Mouse (Mus musculus) right cerebral cortex, postnatal 36 days (tissue): ENCODE measurements at regions not wholly inside any gene's neighbourhood (a gene's known extent, or its start where the extent isn't known, plus 50 kb on each side); places are given as distances from the start of the nearest gene placed in this dataset.
A peak's percentile ranks its signal among the peaks of the same experiment; 100 is the strongest.

Experiments
- DNase-seq, 2 experiments: peaks; one replicate each; pipeline ENCODE4 v3.0.0; 2022; ENCODE audit warnings: low spot score in 2 of 2, mixed read lengths in 1 of 2

GRCm38 (mm10) chr12:11518379-11518778 lies 62.5 kb downstream of the Rad51ap2 start:
- DNase-seq, result no peak

- DNase-seq, result no peak
Measured at GRCm38 (mm10) chr12:11562891-11563290, 107.0 kb downstream of the Rad51ap2 start.

- no peak for DNase-seq
Measured at GRCm38 (mm10) chr12:11570160-11570559, 114.3 kb downstream of the Rad51ap2 start.

GRCm38 (mm10) chr12:11603946-11604345 lies 148.1 kb downstream of the Rad51ap2 start:
- peak in 1 of 2 experiments; percentile 7 for DNase-seq

GRCm38 (mm10) chr12:11608733-11609132 lies 152.9 kb downstream of the Rad51ap2 start:
- DNase-seq, result no peak

GRCm38 (mm10) chr12:11611656-11612055 lies 155.8 kb downstream of the Rad51ap2 start:
- DNase-seq, result peak in 1 of 2 experiments; percentile 1

- no peak for DNase-seq
Measured at GRCm38 (mm10) chr12:11615237-11615636, 159.4 kb downstream of the Rad51ap2 start.

GRCm38 (mm10) chr12:11623561-11623960 lies 167.7 kb downstream of the Rad51ap2 start:
- DNase-seq, result no peak

GRCm38 (mm10) chr12:11630178-11630577 lies 174.3 kb downstream of the Rad51ap2 start:
- no peak for DNase-seq

GRCm38 (mm10) chr12:11631790-11632189 lies 175.9 kb downstream of the Rad51ap2 start:
- no peak for DNase-seq

- DNase-seq, result peak; percentile 12 to 34
Measured at GRCm38 (mm10) chr12:11673281-11673680, 217.4 kb downstream of the Rad51ap2 start.

- no peak for DNase-seq
Measured at GRCm38 (mm10) chr12:11694797-11695196, 238.9 kb downstream of the Rad51ap2 start.

GRCm38 (mm10) chr12:11708879-11709602 lies 253.2 kb downstream of the Rad51ap2 start:
- no peak for DNase-seq

GRCm38 (mm10) chr12:11717633-11718032 lies 261.8 kb downstream of the Rad51ap2 start:
- no peak for DNase-seq

GRCm38 (mm10) chr12:11751471-11751870 lies 295.6 kb downstream of the Rad51ap2 start:
- DNase-seq, result peak in 1 of 2 experiments; percentile 5

- no peak for DNase-seq
Measured at GRCm38 (mm10) chr12:11754184-11754907, 298.5 kb downstream of the Rad51ap2 start.

- DNase-seq, result no peak
Measured at GRCm38 (mm10) chr12:11802326-11802725, 346.4 kb downstream of the Rad51ap2 start.

GRCm38 (mm10) chr12:11803162-11803561 lies 347.3 kb downstream of the Rad51ap2 start:
- no peak for DNase-seq

GRCm38 (mm10) chr12:11829701-11830100 lies 373.8 kb downstream of the Rad51ap2 start:
- DNase-seq, result no peak

- DNase-seq, result no peak
Measured at GRCm38 (mm10) chr12:11831292-11831691, 375.4 kb downstream of the Rad51ap2 start.

GRCm38 (mm10) chr12:11837819-11838472 lies 382.1 kb downstream of the Rad51ap2 start:
- DNase-seq, result peak; percentile 8 to 53

- DNase-seq, result no peak
Measured at GRCm38 (mm10) chr12:11851034-11851433, 395.2 kb downstream of the Rad51ap2 start.
